In genomic region chr6:122561005-122561404, GRCm38 (mm10) we compare ENCODE assay signal across 13 mouse cellular contexts. TPM values are rescaled to one million over a fixed set of nuclear protein-coding genes. Genes with fewer than 3 reads are reported as not detected.
DNase-seq lines count a peak whose midpoint lies in the region; ATAC-seq and TF ChIP-seq lines count a peak whose summit lies in the region.
"Had no signal": no experiment of that assay in that cellular context is flagged by ENCODE, and none has a peak within 500 bp of the region (broad histone marks: within the 10 kb centered on the region; RNA-seq: fewer than 3 reads in every experiment).

No protein-coding gene starts in this region.

- WGBS in limb, embryonic 13.5 days = 81% methylated on average over 20 of the region's 20 CpGs
- WGBS in limb, embryonic 10.5 days = 82% methylated on average over 20 of the region's 20 CpGs
- WGBS in forebrain, embryonic 12.5 days = 86% methylated on average over 20 of the region's 20 CpGs
- WGBS in hindbrain, embryonic 15.5 days = 87% methylated on average over 20 of the region's 20 CpGs

- no peak for TF ChIP-seq POLR2A in myocyte (IDR thresholded peaks at IDR 0.05; ENCODE audit: insufficient read length, low read depth)

- H3K9me3 ChIP-seq in limb, embryonic 13.5 days = no peaks in the 10 kb centered on the region
- H3K9me3 ChIP-seq in limb, embryonic 10.5 days (replicated peaks) = no peaks in the 10 kb centered on the region
- no peaks in the 10 kb centered on the region for H3K9me3 ChIP-seq in forebrain, embryonic 12.5 days
- H3K9me3 ChIP-seq in hindbrain, embryonic 15.5 days = no peaks in the 10 kb centered on the region
- H3K9me3 ChIP-seq: heart, embryonic 12.5 days; limb, embryonic 15.5 days had no signal

- H3ac ChIP-seq in myocyte (ENCODE audit: control insufficient read depth, insufficient read length) = no peak overlapping the region

- H3K4me3 ChIP-seq in limb, embryonic 13.5 days = no peak overlapping the region
- H3K4me3 ChIP-seq in limb, embryonic 10.5 days = no peak overlapping the region
- no peak overlapping the region for H3K4me3 ChIP-seq in forebrain, embryonic 12.5 days (replicated peaks)
- H3K4me3 ChIP-seq in hindbrain, embryonic 15.5 days = no peak overlapping the region
- H3K4me3 ChIP-seq in myocyte = no peak overlapping the region

- no peak overlapping the region for H3K4me2 ChIP-seq in limb, embryonic 13.5 days (replicated peaks)
- H3K4me2 ChIP-seq in forebrain, embryonic 12.5 days = no peak overlapping the region
- peak overlapping the region; percentile 43; the same call in 1 of the 2 replicates for H3K4me2 ChIP-seq in hindbrain, embryonic 15.5 days
- peak overlapping the region; percentile 61 for H3K4me2 ChIP-seq in myocyte (ENCODE audit: low read depth)

- peak; percentile 31; the same call in 1 of the 2 replicates for ATAC-seq in limb, embryonic 13.5 days (ENCODE audit: low FRiP score, low read depth)
- ATAC-seq in forebrain, embryonic 12.5 days (ENCODE audit: low FRiP score) = peak; percentile 24
- ATAC-seq in hindbrain, embryonic 15.5 days (ENCODE audit: low FRiP score, low read depth) = peak; percentile 49

- H3K79me2 ChIP-seq in myocyte (ENCODE audit: control insufficient read depth, insufficient read depth) = no peaks in the 10 kb centered on the region

- H3K36me3 ChIP-seq in limb, embryonic 13.5 days = no peaks in the 10 kb centered on the region
- no peaks in the 10 kb centered on the region for H3K36me3 ChIP-seq in limb, embryonic 10.5 days
- H3K36me3 ChIP-seq in forebrain, embryonic 12.5 days (replicated peaks) = no peaks in the 10 kb centered on the region
- H3K36me3 ChIP-seq in hindbrain, embryonic 15.5 days = no peaks in the 10 kb centered on the region
- H3K36me3 ChIP-seq in myocyte (ENCODE audit: control insufficient read depth, insufficient read depth) = no peaks in the 10 kb centered on the region
- H3K36me3 ChIP-seq: heart, embryonic 12.5 days; limb, embryonic 15.5 days had no signal

- H3K9ac ChIP-seq in limb, embryonic 13.5 days = no peak overlapping the region
- H3K9ac ChIP-seq in forebrain, embryonic 12.5 days = no peak overlapping the region
- H3K9ac ChIP-seq in hindbrain, embryonic 15.5 days = no peak overlapping the region
- H3K9ac ChIP-seq: heart, embryonic 12.5 days; limb, embryonic 15.5 days had no signal

- peaks cover 12% of the 10 kb centered on the region for H3K27me3 ChIP-seq in limb, embryonic 13.5 days
- peaks cover 13% of the 10 kb centered on the region; the same call in 1 of the 2 replicates for H3K27me3 ChIP-seq in limb, embryonic 10.5 days (ENCODE audit: low read depth, poor library complexity, severe bottlenecking)
- H3K27me3 ChIP-seq in forebrain, embryonic 12.5 days = 0 out of 2 replicates have a peak, but pooled peaks cover 5% of the 10 kb centered on the region
- H3K27me3 ChIP-seq in hindbrain, embryonic 15.5 days = no peaks in the 10 kb centered on the region
- no peaks in the 10 kb centered on the region for H3K27me3 ChIP-seq in myocyte (ENCODE audit: control insufficient read depth, insufficient read depth, insufficient read length)

- H3K4me1 ChIP-seq in limb, embryonic 13.5 days = peaks cover 14% of the 10 kb centered on the region; the same call in 1 of the 2 replicates
- 0 out of 2 replicates have a peak, but pooled peaks cover 5% of the 10 kb centered on the region for H3K4me1 ChIP-seq in limb, embryonic 10.5 days
- H3K4me1 ChIP-seq in forebrain, embryonic 12.5 days = peaks cover 7% of the 10 kb centered on the region; the same call in 1 of the 2 replicates
- H3K4me1 ChIP-seq in hindbrain, embryonic 15.5 days (replicated peaks) = 0 out of 2 replicates have a peak, but pooled peaks cover 9% of the 10 kb centered on the region
- H3K4me1 ChIP-seq: heart, embryonic 12.5 days had no signal

- H3K27ac ChIP-seq in limb, embryonic 13.5 days = no peak overlapping the region
- no peak overlapping the region for H3K27ac ChIP-seq in limb, embryonic 10.5 days
- no peak overlapping the region for H3K27ac ChIP-seq in forebrain, embryonic 12.5 days
- H3K27ac ChIP-seq in hindbrain, embryonic 15.5 days (replicated peaks) = no peak overlapping the region
- H3K27ac ChIP-seq: limb, embryonic 15.5 days had no signal

- DNase-seq in limb, embryonic 10.5 days (ENCODE audit: low spot score) = no peak
- no peak for DNase-seq in spleen, adult 18-20 months
- no peak for DNase-seq in layer of hippocampus, adult 9-10 months (ENCODE audit: low spot score)
- DNase-seq in heart, postnatal 4 days = no peak

TF ChIP-seq in myocyte, 11 proteins besides CTCF, POLR2A, EP300 and RAD21:
- TF ChIP-seq REST (IDR thresholded peaks at IDR 0.05; ENCODE audit: insufficient read depth, insufficient read length) (no peak), TCF12 (IDR thresholded peaks at IDR 0.05; ENCODE audit: insufficient read depth, poor library complexity, severe bottlenecking) (no peak), POLR2AphosphoS2 (IDR thresholded peaks at IDR 0.05; ENCODE audit: insufficient read length, low read depth) (no peak), E2F4 (IDR thresholded peaks at IDR 0.05; ENCODE audit: insufficient read depth) (no peak), USF1 (IDR thresholded peaks at IDR 0.05; ENCODE audit: low read depth) (no peak), CEBPB (IDR thresholded peaks at IDR 0.05; ENCODE audit: insufficient read depth, poor library complexity, severe bottlenecking) (no peak), MAX (IDR thresholded peaks at IDR 0.05; ENCODE audit: low read depth) (no peak), MYOD1 (IDR thresholded peaks at IDR 0.05; ENCODE audit: control insufficient read depth in 1 of 3, insufficient read length in 2 of 3, low read depth in 2 of 3) (no peak), MYOG (IDR thresholded peaks at IDR 0.05; ENCODE audit: control insufficient read depth in 1 of 3, insufficient read depth in 1 of 3, insufficient read length in 2 of 3, low read depth in 2 of 3) (no peak), SRF (IDR thresholded peaks at IDR 0.05; ENCODE audit: control insufficient read depth, insufficient read length, low read depth) (no peak)

RNA-seq across cellular contexts. Expression of gene Aicda, which starts 7.4 kb away (rescaled TPM):
- 0.32 and 0.43 TPM in 2 replicates for polyA plus RNA-seq in limb, embryonic 13.5 days (2015; fragmentation: Nextera tagmentation; extraction: Ambion mirVana)
- polyA plus RNA-seq in limb, embryonic 10.5 days (2016; fragmentation: Nextera tagmentation; extraction: Ambion mirVana) = 0.28 TPM in 1 of 2 replicates, not detected in the other
- not detected in 2 replicates for polyA plus RNA-seq in forebrain, embryonic 12.5 days (2016; fragmentation: Nextera tagmentation; extraction: Ambion mirVana)
- 0.25 and 0.77 TPM in 2 replicates for polyA plus RNA-seq in hindbrain, embryonic 15.5 days (2015; fragmentation: Nextera tagmentation; extraction: Ambion mirVana)
- not detected for polyA plus RNA-seq in myocyte (2012; fragmentation: generic; extraction: Trizol)
- not detected for total RNA-seq in heart, postnatal 4 days (2021)
- total RNA-seq: adrenal gland, adult 2 months; monocyte, adult 5-6 weeks had no signal
- polyA plus RNA-seq: adrenal gland, adult 2 months; heart, embryonic 12.5 days had no signal

RNA-seq across cellular contexts. Expression of gene Apobec1, which starts 41.2 kb away (rescaled TPM):
- polyA plus RNA-seq in limb, embryonic 13.5 days (2015; fragmentation: Nextera tagmentation; extraction: Ambion mirVana) = 2.4 and 3.7 TPM in 2 replicates
- 0.63 and 1.5 TPM in 2 replicates for polyA plus RNA-seq in limb, embryonic 10.5 days (2016; fragmentation: Nextera tagmentation; extraction: Ambion mirVana)
- polyA plus RNA-seq in forebrain, embryonic 12.5 days (2016; fragmentation: Nextera tagmentation; extraction: Ambion mirVana) = 1.6 and 1.9 TPM in 2 replicates
- polyA plus RNA-seq in hindbrain, embryonic 15.5 days (2015; fragmentation: Nextera tagmentation; extraction: Ambion mirVana) = 1.4 and 2.4 TPM in 2 replicates
- polyA plus RNA-seq in myocyte (2012; fragmentation: generic; extraction: Trizol) = 10.5 TPM
- total RNA-seq in heart, postnatal 4 days (2021) = 1 to 10 TPM; 4.0 to 7.4 TPM

RNA-seq across cellular contexts. Expression of gene Gdf3, which starts 48.9 kb away (rescaled TPM):
- 0.13 and 0.14 TPM in 2 replicates for polyA plus RNA-seq in limb, embryonic 13.5 days (2015; fragmentation: Nextera tagmentation; extraction: Ambion mirVana)
- polyA plus RNA-seq in limb, embryonic 10.5 days (2016; fragmentation: Nextera tagmentation; extraction: Ambion mirVana) = not detected in 2 replicates
- 0.12 TPM in 1 of 2 replicates, not detected in the other for polyA plus RNA-seq in forebrain, embryonic 12.5 days (2016; fragmentation: Nextera tagmentation; extraction: Ambion mirVana)
- 0.06 TPM in 1 of 2 replicates, not detected in the other for polyA plus RNA-seq in hindbrain, embryonic 15.5 days (2015; fragmentation: Nextera tagmentation; extraction: Ambion mirVana)
- not detected for polyA plus RNA-seq in myocyte (2012; fragmentation: generic; extraction: Trizol)
- total RNA-seq in heart, postnatal 4 days (2021) = not detected
- total RNA-seq: adrenal gland, adult 2 months had no signal
- polyA plus RNA-seq: small intestine, adult 2 months had no signal

RNA-seq across cellular contexts. Expression of gene Mfap5, which starts 55.4 kb away (rescaled TPM):
- polyA plus RNA-seq in limb, embryonic 13.5 days (2015; fragmentation: Nextera tagmentation; extraction: Ambion mirVana) = 6.6 and 6.8 TPM in 2 replicates
- 0.30 and 0.51 TPM in 2 replicates for polyA plus RNA-seq in limb, embryonic 10.5 days (2016; fragmentation: Nextera tagmentation; extraction: Ambion mirVana)
- polyA plus RNA-seq in forebrain, embryonic 12.5 days (2016; fragmentation: Nextera tagmentation; extraction: Ambion mirVana) = 0.51 and 0.75 TPM in 2 replicates
- 2.8 and 3.5 TPM in 2 replicates for polyA plus RNA-seq in hindbrain, embryonic 15.5 days (2015; fragmentation: Nextera tagmentation; extraction: Ambion mirVana)
- polyA plus RNA-seq in myocyte (2012; fragmentation: generic; extraction: Trizol) = 0.98 TPM
- total RNA-seq in heart, postnatal 4 days (2021) = 10 to 100 TPM; 54.8 to 64.5 TPM
- total RNA-seq: monocyte, adult 5-6 weeks had no signal

Comparison
In these comparisons a context has a peak if more than half of its experiments do, and no peak if none do; other contexts are left out.
1. H3K4me2 ChIP-seq: peak in hindbrain, embryonic 15.5 days (single experiment) and myocyte (single experiment); none in limb, embryonic 13.5 days (single experiment) and forebrain, embryonic 12.5 days (single experiment).
2. Peak in every context shown above with its lines, with median percentiles within 50 percentile points of each other: ATAC-seq.